Mouse (Mus musculus) heart, embryonic 16.5 days (tissue): ENCODE results near the gene Tmem206. TPM values are rescaled to one million over a fixed set of nuclear protein-coding genes. Genes with fewer than 3 reads are reported as not detected.

Experiments used
- ATAC-seq: fragments of 200-750 bp; cut with Nextera tagmentation; replicated peaks from 2 replicates; pipeline ENCODE4 v1.8.0; 2017; ENCODE audit warnings: moderate number of reproducible peaks; ENCODE audit not compliant: insufficient read depth, low FRiP score; ENCODE audit errors: extremely low read depth
- H3K27ac ChIP-seq: fragments of 300-500 bp; sonication (generic); 2 replicates; pipeline ENCODE4 v1.5.1; 2014; ENCODE audit warnings: mild to moderate bottlenecking, low read length, control low read depth, moderate library complexity
- H3K27me3 ChIP-seq: fragments of 300-500 bp; sonication (generic); 2 replicates; pipeline ENCODE4 v1.6.1; 2014; ENCODE audit warnings: low read length, mixed read lengths; ENCODE audit not compliant: control insufficient read depth, insufficient read depth
- H3K36me3 ChIP-seq: fragments of 300-500 bp; sonication (generic); 2 replicates; pipeline ENCODE4 v1.6.1; 2014; ENCODE audit not compliant: control insufficient read depth, insufficient read depth
- H3K4me1 ChIP-seq: fragments of 300-500 bp; sonication (generic); 2 replicates; pipeline ENCODE4 v1.6.1; 2014; ENCODE audit warnings: low read length, mixed read lengths; ENCODE audit not compliant: control insufficient read depth, insufficient read depth
- H3K4me2 ChIP-seq: fragments of 300-500 bp; sonication (generic); 2 replicates; pipeline ENCODE4 v1.6.1; 2014; ENCODE audit warnings: low read depth, mild to moderate bottlenecking, control low read depth, low read length
- H3K4me3 ChIP-seq: fragments of 300-500 bp; sonication (generic); 2 replicates; pipeline ENCODE4 v1.5.1; 2014; ENCODE audit warnings: mild to moderate bottlenecking, control low read depth, low read length
- H3K9ac ChIP-seq: fragments of 300-500 bp; sonication (generic); 2 replicates; pipeline ENCODE4 v1.6.1; 2014; ENCODE audit warnings: low read length, control low read depth
- H3K9me3 ChIP-seq: fragments of 300-500 bp; sonication (generic); replicated peaks from 2 replicates; pipeline ENCODE4 v1.6.1; 2016; ENCODE audit warnings: low read length; ENCODE audit not compliant: control insufficient read depth
- WGBS: fragments of 180-500 bp; shearing (Covaris S2); extraction: QIAGEN DNeasy Blood & Tissue Kit; methylation state at CpG from one replicate; pipeline ENCODE4 v1.1.7; 2014; 5-methylcytosine and 5-hydroxymethylcytosine counted together
- polyA plus RNA-seq: library from polyadenylated mRNA; unstranded; fragments of >200 nt; fragmentation: Nextera tagmentation; extraction: Ambion mirVana; gene quantifications from 2 replicates; pipeline ENCODE4 v1.2.1, GENCODE M21; 2015

The Tmem206 gene
- polyA plus RNA-seq, 1 experiment from 2014 or later = 19.4 TPM

DNA sequence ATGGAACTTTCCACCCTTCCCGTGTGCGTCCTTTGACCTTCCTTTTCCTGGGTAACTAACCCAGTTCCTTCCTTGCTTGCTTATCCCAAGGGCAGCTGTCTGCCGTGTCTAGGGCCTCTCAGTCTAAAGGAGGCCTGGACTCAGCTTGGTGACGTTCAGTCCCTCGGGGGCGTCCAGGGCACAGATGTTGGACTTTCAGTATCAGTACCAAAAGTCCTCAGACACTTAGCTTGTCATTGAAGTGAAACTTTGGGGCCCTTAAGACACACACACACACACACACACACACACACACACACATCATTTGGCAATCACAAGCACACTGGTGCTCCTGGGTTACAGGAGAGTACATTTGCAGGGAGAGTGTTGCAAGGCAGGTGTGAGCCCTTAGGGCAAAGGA, 21.5 kb upstream of the Tmem206 start:
- no peak overlapping the region for H3K4me2 ChIP-seq
- peaks cover 9% of the 10 kb centered on the region for H3K36me3 ChIP-seq
- H3K27me3 ChIP-seq = no peaks in the 10 kb centered on the region
- H3K27ac ChIP-seq = no peak overlapping the region
- no peak overlapping the region for H3K4me3 ChIP-seq
- no peaks in the 10 kb centered on the region for H3K9me3 ChIP-seq
- ATAC-seq = no peak
- H3K9ac ChIP-seq = no peak overlapping the region
- peaks cover 6% of the 10 kb centered on the region for H3K4me1 ChIP-seq
- WGBS = 64% methylated on average over 6 of the region's 6 CpGs

DNA sequence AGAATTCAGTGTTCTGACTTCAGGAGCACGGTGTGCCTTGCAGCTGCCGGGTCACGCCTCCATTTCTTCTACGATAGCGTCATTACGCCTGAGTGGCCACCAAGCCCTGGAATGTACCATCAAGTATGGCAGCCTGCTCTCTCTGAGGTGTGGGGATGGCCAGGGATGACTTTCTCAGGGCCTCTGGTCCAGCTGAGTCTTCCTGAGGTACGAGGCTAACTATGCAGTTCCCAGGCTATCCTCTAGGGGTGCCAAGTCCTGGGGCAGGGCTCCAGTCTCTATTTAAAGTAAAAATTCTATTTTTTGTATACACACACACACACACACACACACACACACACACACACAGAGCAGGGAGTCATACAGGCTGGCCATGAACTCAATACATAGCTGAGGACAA, 20.1 kb upstream of the Tmem206 start:
- no peaks in the 10 kb centered on the region for H3K27me3 ChIP-seq
- no peak overlapping the region for H3K4me3 ChIP-seq
- no peak overlapping the region for H3K9ac ChIP-seq
- no peaks in the 10 kb centered on the region for H3K9me3 ChIP-seq
- H3K27ac ChIP-seq = no peak overlapping the region
- H3K4me1 ChIP-seq = no peaks in the 10 kb centered on the region; the same call in 1 of the 2 replicates
- WGBS = 64% methylated on average over 7 of the region's 7 CpGs
- H3K4me2 ChIP-seq = no peak overlapping the region
- no peak for ATAC-seq
- H3K36me3 ChIP-seq = peaks cover 9% of the 10 kb centered on the region

- H3K27ac ChIP-seq = no peak overlapping the region
- H3K27me3 ChIP-seq = no peaks in the 10 kb centered on the region
- H3K9me3 ChIP-seq = no peaks in the 10 kb centered on the region
- ATAC-seq = no peak
- no peak overlapping the region for H3K9ac ChIP-seq
- WGBS = 86% methylated on average over 9 of the region's 9 CpGs
- no peaks in the 10 kb centered on the region; the same call in 1 of the 2 replicates for H3K4me1 ChIP-seq
- peaks cover 9% of the 10 kb centered on the region for H3K36me3 ChIP-seq
- H3K4me3 ChIP-seq = no peak overlapping the region
- no peak overlapping the region for H3K4me2 ChIP-seq
These were observed 19.4 kb upstream of the Tmem206 start for GRCm38 (mm10) chr1:191306316-191306715.

DNA sequence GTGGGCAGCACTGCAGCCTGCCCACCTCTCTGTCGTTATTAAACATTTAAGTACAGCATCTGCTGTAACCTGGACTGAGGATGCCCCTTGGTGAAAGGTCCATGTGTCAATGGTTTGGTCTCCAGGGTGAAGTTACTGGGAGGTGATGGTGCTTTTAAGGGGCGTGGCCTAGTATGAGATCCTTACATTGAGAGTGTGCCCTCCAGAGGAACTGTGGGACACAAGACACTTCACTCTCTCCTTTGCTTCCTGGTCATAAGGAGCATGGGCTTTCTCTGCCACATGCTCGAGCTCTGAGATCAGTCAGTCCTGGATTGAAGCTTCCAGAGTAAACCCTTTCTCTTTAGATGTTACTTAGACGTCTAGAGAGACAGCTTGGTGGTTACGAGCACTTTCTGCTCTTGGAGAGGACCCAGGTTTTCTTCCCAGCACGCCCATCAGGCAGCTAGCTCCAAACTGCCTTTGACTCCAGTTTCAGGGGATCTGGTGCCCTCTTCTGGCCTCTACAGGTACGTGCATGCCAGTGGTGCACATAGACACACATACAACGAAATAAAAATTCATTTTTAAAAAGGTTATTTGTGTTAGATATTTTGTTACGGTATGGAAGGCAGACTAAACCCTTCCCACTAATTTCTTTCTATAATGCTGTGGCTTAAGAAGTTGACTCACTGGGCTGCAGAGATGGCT, 17.8 kb upstream of the Tmem206 start:
- Histone ChIP-seq H3K4me2 (no peak overlapping the region), H3K9me3 (no peaks in the 10 kb centered on the region), H3K36me3 (peaks cover 9% of the 10 kb centered on the region), H3K4me3 (no peak overlapping the region), H3K9ac (no peak overlapping the region), H3K27me3 (no peaks in the 10 kb centered on the region), H3K4me1 (peaks cover under 1% of the 10 kb centered on the region), H3K27ac (no peak overlapping the region)
- 85% methylated on average over 9 of the region's 9 CpGs for WGBS
- no peak for ATAC-seq

DNA sequence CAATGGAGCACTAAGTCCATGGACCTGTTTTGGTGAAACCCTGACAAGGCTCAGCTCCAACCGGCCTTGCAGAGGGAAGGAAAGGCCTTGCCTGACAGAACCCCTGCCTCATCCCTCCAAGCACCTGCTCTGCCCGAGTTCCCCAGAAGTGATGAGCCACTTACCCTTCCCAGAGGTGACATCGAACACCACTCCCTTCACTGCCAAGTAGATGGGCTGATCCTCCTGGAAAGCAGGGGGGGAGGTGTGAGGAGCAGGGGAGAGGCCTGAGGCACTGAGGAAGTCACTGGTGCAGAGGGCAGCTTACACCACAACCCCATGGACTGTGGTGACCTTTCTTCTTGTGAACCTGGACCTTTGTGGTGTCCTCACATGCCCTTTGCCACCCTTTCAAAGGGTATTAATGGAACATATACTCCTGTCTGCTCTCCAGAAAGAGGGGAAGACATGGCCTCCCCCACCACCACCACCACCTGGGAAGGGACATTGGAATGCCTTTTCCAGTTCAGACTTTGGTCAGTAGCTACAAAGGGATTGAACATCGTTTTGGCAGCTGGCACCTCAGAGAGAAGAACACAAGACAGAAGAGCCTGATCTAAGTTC, 14.3 kb upstream of the Tmem206 start:
- no peak for ATAC-seq
- H3K27ac ChIP-seq = no peak overlapping the region

GRCm38 (mm10) chr1:191312513-191312941, 13.2 kb upstream of the Tmem206 start:
- WGBS = under 1% methylated on average over 14 of the region's 14 CpGs
- peak overlapping the region; percentile 79 for H3K4me3 ChIP-seq
- peaks cover 6% of the 10 kb centered on the region for H3K36me3 ChIP-seq
- ATAC-seq = peak; percentile 94
- H3K9me3 ChIP-seq = no peaks in the 10 kb centered on the region
- peak overlapping the region; percentile 82 for H3K9ac ChIP-seq
- peaks cover 5% of the 10 kb centered on the region for H3K4me1 ChIP-seq
- peak overlapping the region; percentile 76 for H3K4me2 ChIP-seq
- no peaks in the 10 kb centered on the region for H3K27me3 ChIP-seq
- H3K27ac ChIP-seq = peak overlapping the region; percentile 84

More for the DNA sequence above, 14.3 kb upstream of the Tmem206 start:
- no peaks in the 10 kb centered on the region for H3K27me3 ChIP-seq
- no peak overlapping the region for H3K9ac ChIP-seq
- 62% methylated on average over 4 of the region's 4 CpGs for WGBS
- no peak overlapping the region for H3K4me3 ChIP-seq
- peaks cover 8% of the 10 kb centered on the region for H3K36me3 ChIP-seq
- H3K4me1 ChIP-seq = peaks cover 5% of the 10 kb centered on the region
- H3K9me3 ChIP-seq = no peaks in the 10 kb centered on the region
- H3K4me2 ChIP-seq = no peak overlapping the region

DNA sequence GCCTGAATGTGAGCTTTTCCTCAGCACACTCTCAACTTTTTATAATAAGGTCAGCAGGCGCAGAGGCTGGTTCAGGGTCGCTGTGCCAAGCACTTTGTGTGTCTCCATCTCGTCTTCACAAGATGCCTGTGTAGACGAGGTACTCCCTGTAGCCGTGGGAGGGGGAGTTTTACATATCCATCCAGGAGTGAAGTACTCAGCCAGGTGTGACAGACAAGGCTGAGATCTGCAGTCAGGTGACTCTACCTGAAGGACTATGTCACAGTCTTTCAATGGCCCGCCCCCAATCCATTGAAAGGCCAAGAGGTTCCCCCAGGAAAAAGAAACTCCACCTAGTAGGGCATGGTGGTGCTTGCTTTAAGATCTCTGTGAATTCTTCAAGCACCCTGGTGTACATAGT, 12.6 kb upstream of the Tmem206 start:
- Histone ChIP-seq H3K4me1 (peaks cover 5% of the 10 kb centered on the region), H3K27ac (peak overlapping the region; percentile 84), H3K4me2 (peak overlapping the region; percentile 76), H3K4me3 (peak overlapping the region; percentile 79), H3K9me3 (no peaks in the 10 kb centered on the region), H3K36me3 (peaks cover under 1% of the 10 kb centered on the region; the same call in 1 of the 2 replicates), H3K9ac (peak overlapping the region; percentile 82), H3K27me3 (no peaks in the 10 kb centered on the region)
- ATAC-seq = no peak
- WGBS = 66% methylated on average over 6 of the region's 6 CpGs

DNA sequence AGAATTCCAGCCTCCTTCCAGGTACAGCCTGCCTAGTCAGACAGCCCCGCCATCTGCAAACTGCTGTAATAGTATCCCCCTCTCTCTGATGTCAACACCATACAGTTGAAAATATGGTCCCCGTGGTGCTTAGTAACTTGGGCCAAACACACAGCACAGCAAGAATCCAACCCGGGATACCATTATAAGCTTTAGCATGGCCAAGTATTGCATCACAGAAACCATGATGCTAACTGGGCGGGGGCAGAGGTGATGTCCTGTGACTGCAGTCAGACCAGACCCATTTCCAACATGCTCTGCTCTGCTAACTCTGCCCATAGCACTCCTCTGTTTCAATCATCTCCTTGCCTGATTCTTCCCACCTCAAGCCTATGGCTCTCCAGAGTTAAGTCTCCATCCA, 11.8 kb upstream of the Tmem206 start:
- H3K27me3 ChIP-seq = no peaks in the 10 kb centered on the region
- H3K4me3 ChIP-seq = no peak overlapping the region
- H3K27ac ChIP-seq = no peak overlapping the region
- H3K9me3 ChIP-seq = no peaks in the 10 kb centered on the region
- H3K4me1 ChIP-seq = peaks cover 7% of the 10 kb centered on the region
- H3K4me2 ChIP-seq = no peak overlapping the region
- 67% methylated on average over 4 of the region's 4 CpGs for WGBS
- no peak for ATAC-seq
- H3K9ac ChIP-seq = no peak overlapping the region
- no peaks in the 10 kb centered on the region for H3K36me3 ChIP-seq

- Histone ChIP-seq H3K4me2 (peak overlapping the region; percentile 71; the same call in 1 of the 2 replicates), H3K27me3 (no peaks in the 10 kb centered on the region), H3K27ac (no peak overlapping the region), H3K36me3 (no peaks in the 10 kb centered on the region), H3K4me1 (peaks cover 7% of the 10 kb centered on the region), H3K9ac (no peak overlapping the region), H3K9me3 (no peaks in the 10 kb centered on the region), H3K4me3 (peak overlapping the region; percentile 77)
- WGBS = 86% methylated on average over 8 of the region's 8 CpGs
- ATAC-seq = no peak
These were observed 8.9 kb upstream of the Tmem206 start for GRCm38 (mm10) chr1:191316818-191317217.
